Mouse (Mus musculus) stomach, embryonic 14.5 days (tissue): ENCODE measurements around the gene Plscr3. TPM values are rescaled to one million over a fixed set of nuclear protein-coding genes. Genes with fewer than 3 reads are reported as not detected.
"Not testable (repeated sequence)": the region's sequence is repeated elsewhere in the genome, so short reads cannot be mapped to it uniquely, and the experiment has no call there.

Experiments used
- ATAC-seq: fragments of 200-750 bp; cut with Nextera tagmentation; 2 replicates; pipeline ENCODE4 v1.8.0; 2017; ENCODE audit warnings: low read depth, moderate TSS enrichment; ENCODE audit not compliant: insufficient number of reproducible peaks, insufficient read depth, low FRiP score
- H3K27ac ChIP-seq: fragments of 300-500 bp; sonication (generic); 2 replicates; pipeline ENCODE4 v1.5.1; 2014; ENCODE audit warnings: mild to moderate bottlenecking, low read length, moderate library complexity, mixed read lengths
- H3K27me3 ChIP-seq: fragments of 300-500 bp; sonication (generic); 2 replicates; pipeline ENCODE4 v1.6.1; 2014; ENCODE audit warnings: low read length, control low read depth, mixed read lengths; ENCODE audit not compliant: control insufficient read depth, insufficient read depth
- H3K36me3 ChIP-seq: fragments of 300-500 bp; sonication (generic); 2 replicates; pipeline ENCODE4 v1.6.1; 2014; ENCODE audit warnings: mild to moderate bottlenecking, control low read depth, low read length, moderate library complexity, mixed read lengths; ENCODE audit not compliant: control insufficient read depth, insufficient read depth
- H3K4me1 ChIP-seq: fragments of 300-500 bp; sonication (generic); 2 replicates; pipeline ENCODE4 v1.6.1; 2014; ENCODE audit warnings: low read length, control low read depth, mixed read lengths; ENCODE audit not compliant: control insufficient read depth, insufficient read depth
- H3K4me2 ChIP-seq: fragments of 300-500 bp; sonication (generic); replicated peaks from 2 replicates; pipeline ENCODE4 v1.6.1; 2014; ENCODE audit warnings: low read depth, low read length, control low read depth
- H3K4me3 ChIP-seq: fragments of 300-500 bp; sonication (generic); 2 replicates; pipeline ENCODE4 v1.5.1; 2014; ENCODE audit warnings: low read depth, low read length, control low read depth
- H3K9ac ChIP-seq: fragments of 300-500 bp; sonication (generic); replicated peaks from 2 replicates; pipeline ENCODE4 v1.6.1; 2014; ENCODE audit warnings: low read depth, mild to moderate bottlenecking, control low read depth, low read length, moderate library complexity, mixed read lengths
- H3K9me3 ChIP-seq: fragments of 300-500 bp; sonication (generic); 2 replicates; pipeline ENCODE4 v1.6.1; 2016; ENCODE audit warnings: low read depth, low read length, control low read depth; ENCODE audit not compliant: control insufficient read depth
- WGBS: fragments of 180-500 bp; shearing (Covaris S2); extraction: QIAGEN DNeasy Blood & Tissue Kit; methylation state at CpG from one replicate; pipeline ENCODE4 v1.1.7; 2014; 5-methylcytosine and 5-hydroxymethylcytosine counted together
- polyA plus RNA-seq: library from polyadenylated mRNA; unstranded; fragments of >200 nt; fragmentation: Nextera tagmentation; extraction: Ambion mirVana; gene quantifications from 2 replicates; pipeline ENCODE4 v1.2.1, GENCODE M21; 2014

Gene Plscr3
- polyA plus RNA-seq, 1 experiment from 2014 or later, result 102 TPM

DNA sequence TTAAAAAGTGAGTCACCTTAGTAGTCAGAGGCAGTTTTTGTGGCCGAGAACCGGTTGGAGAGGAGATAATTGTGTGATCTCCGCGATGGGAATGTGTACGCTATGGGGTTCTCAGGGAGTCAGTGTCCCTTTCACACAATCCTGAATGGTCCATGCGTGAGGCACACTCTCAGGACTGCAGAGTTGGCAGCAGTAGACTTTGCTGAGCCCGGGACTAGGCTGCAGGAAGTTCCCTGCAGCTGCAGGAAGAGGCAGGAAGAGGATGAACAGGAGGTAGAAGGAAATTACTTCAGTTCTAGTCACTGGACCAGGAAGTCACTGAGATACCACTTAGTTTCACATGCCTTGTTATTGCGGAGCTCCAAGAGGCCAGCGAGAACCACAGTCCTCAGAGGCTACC is 3.0 kb downstream of the Plscr3 start:
- Histone ChIP-seq H3K27ac (no peak overlapping the region), H3K27me3 (no peaks in the 10 kb centered on the region), H3K4me3 (no peak overlapping the region), H3K9ac (no peak overlapping the region), H3K4me1 (peaks cover 18% of the 10 kb centered on the region), H3K4me2 (no peak overlapping the region), H3K9me3 (no peaks in the 10 kb centered on the region), H3K36me3 (peaks cover 28% of the 10 kb centered on the region; the same call in 1 of the 2 replicates)
- 89% methylated on average over 9 of the region's 9 CpGs for WGBS
- no peak for ATAC-seq

DNA sequence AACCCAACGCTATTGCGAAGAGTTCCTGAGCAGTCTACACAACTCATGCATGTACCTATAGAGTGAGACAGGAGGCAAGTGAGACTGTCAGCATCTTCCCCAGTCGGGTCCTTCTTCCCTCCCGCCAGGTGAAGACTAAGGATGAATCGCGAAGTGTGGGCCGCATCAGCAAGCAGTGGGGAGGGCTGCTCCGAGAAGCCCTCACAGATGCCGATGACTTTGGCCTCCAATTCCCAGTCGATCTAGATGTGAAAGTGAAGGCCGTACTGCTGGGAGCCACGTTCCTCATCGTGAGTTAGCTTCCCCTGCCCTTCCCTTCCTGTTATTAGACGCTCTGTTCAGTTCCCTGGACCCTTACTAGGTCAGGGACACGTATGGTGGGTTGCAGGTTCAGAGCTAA is 3.7 kb downstream of the Plscr3 start:
- Histone ChIP-seq H3K27me3 (no peaks in the 10 kb centered on the region), H3K4me1 (peaks cover 18% of the 10 kb centered on the region), H3K9me3 (no peaks in the 10 kb centered on the region), H3K36me3 (peaks cover 28% of the 10 kb centered on the region; the same call in 1 of the 2 replicates), H3K4me2 (no peak overlapping the region), H3K4me3 (no peak overlapping the region), H3K27ac (no peak overlapping the region), H3K9ac (no peak overlapping the region)
- WGBS, result 90% methylated on average over 15 of the region's 15 CpGs
- ATAC-seq, result no peak

DNA sequence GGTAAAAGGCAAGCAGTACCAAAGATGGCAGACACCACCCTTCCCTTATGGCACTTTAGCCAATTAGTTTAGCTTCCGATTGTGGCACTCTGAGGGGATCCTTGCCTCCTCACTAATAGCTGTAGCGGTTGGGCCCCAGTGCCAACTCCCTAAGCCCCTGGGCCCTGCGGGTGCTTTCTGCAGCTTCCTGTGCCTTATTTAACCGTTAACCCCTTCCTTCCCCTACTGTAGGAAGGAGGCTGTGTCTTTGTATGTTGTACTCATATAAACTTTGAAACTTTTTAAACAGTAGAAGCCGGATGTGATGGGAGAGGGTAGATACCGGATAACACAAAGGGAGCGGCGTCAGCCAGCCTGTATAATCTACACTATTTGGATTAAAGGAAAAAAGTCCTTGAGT is 4.6 kb downstream of the Plscr3 start:
- H3K27me3 ChIP-seq, result no peaks in the 10 kb centered on the region
- H3K4me3 ChIP-seq, result no peak overlapping the region
- no peak overlapping the region for H3K9ac ChIP-seq
- H3K4me2 ChIP-seq, result no peak overlapping the region
- 66% methylated on average over 8 of the region's 8 CpGs for WGBS
- peaks cover 28% of the 10 kb centered on the region; the same call in 1 of the 2 replicates for H3K36me3 ChIP-seq
- no peak for ATAC-seq
- H3K4me1 ChIP-seq, result peaks cover 11% of the 10 kb centered on the region
- no peak overlapping the region for H3K27ac ChIP-seq
- H3K9me3 ChIP-seq, result no peaks in the 10 kb centered on the region

DNA sequence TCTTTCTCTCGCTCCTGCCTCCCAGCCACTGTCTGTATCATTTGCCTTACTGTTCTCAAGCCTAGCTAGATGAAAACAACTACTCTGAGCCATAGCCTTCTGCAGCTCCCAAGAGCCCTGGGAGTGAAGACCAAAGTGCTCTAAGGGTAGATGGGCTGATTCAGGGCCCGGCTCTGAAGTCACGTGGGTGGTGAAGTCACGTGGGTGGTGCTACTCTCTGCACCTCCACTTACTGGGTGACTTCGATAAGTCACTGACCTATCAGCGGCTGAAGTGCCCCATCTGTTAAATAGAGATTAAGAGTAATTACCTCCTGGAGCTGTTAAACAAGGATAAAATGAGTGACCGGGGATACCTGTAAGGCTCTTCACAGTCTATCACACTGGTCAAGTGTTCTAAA is 7.8 kb downstream of the Plscr3 start:
- H3K27me3 ChIP-seq, result 0 out of 2 replicates have a peak, but pooled peaks cover 4% of the 10 kb centered on the region
- H3K9ac ChIP-seq, result no peak overlapping the region
- no peaks in the 10 kb centered on the region for H3K9me3 ChIP-seq
- H3K4me2 ChIP-seq, result no peak overlapping the region
- WGBS, result 60% methylated on average over 7 of the region's 7 CpGs
- peak; percentile 65; the same call in 1 of the 2 replicates for ATAC-seq
- H3K4me1 ChIP-seq, result no peaks in the 10 kb centered on the region
- H3K4me3 ChIP-seq, result no peak overlapping the region
- peaks cover 28% of the 10 kb centered on the region; the same call in 1 of the 2 replicates for H3K36me3 ChIP-seq
- H3K27ac ChIP-seq, result no peak overlapping the region

DNA sequence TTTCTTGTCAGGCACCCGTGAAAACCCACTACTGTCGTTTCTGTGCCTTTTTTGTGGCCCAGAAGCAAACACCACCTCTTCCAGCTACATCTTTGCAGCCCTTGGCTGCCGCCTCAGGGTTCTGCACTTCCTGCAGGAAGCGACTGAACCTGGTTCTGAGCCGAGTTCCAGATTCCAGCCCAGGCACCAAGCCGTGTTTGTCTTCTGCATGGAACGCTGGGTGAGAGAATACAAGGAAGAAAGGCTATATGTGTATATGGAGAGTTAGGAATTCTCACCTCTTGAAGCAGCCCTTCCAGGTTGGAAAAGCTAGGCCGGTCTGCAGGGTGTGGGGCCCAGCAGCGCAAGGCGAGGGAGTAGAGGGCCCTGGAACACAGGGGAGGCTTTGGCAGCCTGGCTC is 8.5 kb downstream of the Plscr3 start:
- Histone ChIP-seq H3K36me3 (peaks cover 22% of the 10 kb centered on the region; the same call in 1 of the 2 replicates), H3K4me3 (no peak overlapping the region), H3K27me3 (0 out of 2 replicates have a peak, but pooled peaks cover 4% of the 10 kb centered on the region), H3K9me3 (no peaks in the 10 kb centered on the region), H3K4me2 (no peak overlapping the region), H3K9ac (no peak overlapping the region), H3K4me1 (no peaks in the 10 kb centered on the region), H3K27ac (no peak overlapping the region)
- no peak for ATAC-seq
- WGBS, result 78% methylated on average over 10 of the region's 10 CpGs

DNA sequence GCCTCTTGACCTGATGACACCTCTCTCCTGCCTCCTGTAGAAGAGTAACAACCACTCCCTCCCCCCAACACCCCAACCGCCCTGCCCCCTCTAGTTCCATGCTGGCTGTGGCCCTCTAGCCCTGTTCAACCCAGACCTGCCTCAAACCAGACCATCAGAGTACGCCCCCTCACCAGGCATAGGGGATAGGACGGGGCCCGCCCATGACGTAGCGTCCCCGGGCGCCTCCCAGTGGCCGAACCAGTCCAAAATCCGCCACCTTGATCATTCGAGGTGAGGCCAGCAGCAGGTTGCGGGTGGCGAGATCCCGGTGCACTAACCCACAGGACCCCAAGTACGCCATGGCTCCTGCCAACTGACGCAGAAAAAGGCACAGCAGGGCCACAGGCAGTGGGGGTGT is 9.2 kb downstream of the Plscr3 start:
- WGBS, result 35% methylated on average over 16 of the region's 16 CpGs
- no peaks in the 10 kb centered on the region for H3K4me1 ChIP-seq
- peaks cover 15% of the 10 kb centered on the region; the same call in 1 of the 2 replicates for H3K36me3 ChIP-seq
- no peak overlapping the region for H3K4me2 ChIP-seq
- no peak overlapping the region for H3K9ac ChIP-seq
- no peak overlapping the region for H3K4me3 ChIP-seq
- H3K27me3 ChIP-seq, result 0 out of 2 replicates have a peak, but pooled peaks cover 4% of the 10 kb centered on the region
- H3K27ac ChIP-seq, result no peak overlapping the region
- no peaks in the 10 kb centered on the region for H3K9me3 ChIP-seq
- ATAC-seq, result no peak

DNA sequence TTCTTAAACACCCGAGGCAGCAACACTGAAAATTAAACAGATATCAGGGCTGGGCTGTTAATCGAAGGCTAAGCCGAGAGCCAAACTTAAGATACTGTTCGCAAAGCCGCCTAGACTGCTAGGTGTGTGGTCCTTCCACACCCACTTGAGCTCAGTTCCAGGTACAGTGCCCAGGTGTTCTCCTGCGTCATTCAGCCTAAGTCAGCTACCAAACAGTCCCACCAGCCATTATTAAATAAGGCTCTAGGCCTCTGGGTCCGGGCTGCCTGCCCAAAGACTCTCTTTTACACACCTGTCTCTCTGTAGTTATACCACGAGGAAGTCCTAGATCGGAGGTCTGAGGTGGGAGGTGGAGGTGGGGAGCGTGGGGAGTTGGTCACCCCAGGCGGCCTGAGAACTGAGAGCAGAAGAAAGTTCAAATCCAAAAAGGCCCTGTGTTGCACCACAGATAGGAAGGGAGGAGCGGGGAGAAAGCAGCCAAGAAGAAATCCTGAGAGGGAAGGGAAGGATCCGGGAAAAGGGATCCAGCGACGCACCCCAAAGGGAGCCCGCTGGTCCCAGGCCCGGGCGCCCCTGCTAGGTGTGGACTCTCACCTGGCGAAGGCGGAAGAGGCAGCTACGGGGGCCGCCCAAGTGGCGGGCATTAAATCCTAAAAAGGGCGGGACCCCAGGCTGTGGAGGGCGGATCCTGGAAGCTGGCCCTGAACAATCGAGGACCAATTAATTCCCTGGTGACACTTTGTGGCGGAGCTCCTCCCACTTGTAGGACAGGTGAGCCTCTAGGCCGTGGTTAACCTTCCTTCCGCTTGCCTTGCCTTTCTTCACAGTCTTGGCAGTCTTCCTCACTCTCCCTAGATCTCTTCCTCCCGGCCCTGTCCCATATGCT is 12.2 kb downstream of the Plscr3 start, which contains the start of gene Tnk1:
Gene Tnk1 (minus strand): TSS at position 618 of the 886 bp plus-strand sequence.
- H3K9ac ChIP-seq, result peak within 1 kb of the TSS; percentile 28; the same call in 1 of the 2 replicates
- H3K27ac ChIP-seq, result peak within 1 kb of the TSS; percentile 63; the same call in 1 of the 2 replicates
- H3K4me2 ChIP-seq, result peak within 1 kb of the TSS; percentile 35
- ATAC-seq, result peak; percentile 83
- H3K9me3 ChIP-seq, result no peaks in the 10 kb centered on the region
- 16% methylated on average over 30 of the region's 30 CpGs for WGBS
- no peaks in the 10 kb centered on the region for H3K4me1 ChIP-seq
- H3K27me3 ChIP-seq, result 0 out of 2 replicates have a peak, but pooled peaks cover 4% of the 10 kb centered on the region
- H3K36me3 ChIP-seq, result no peaks in the 10 kb centered on the region
- peak within 1 kb of the TSS; percentile 27 for H3K4me3 ChIP-seq

DNA sequence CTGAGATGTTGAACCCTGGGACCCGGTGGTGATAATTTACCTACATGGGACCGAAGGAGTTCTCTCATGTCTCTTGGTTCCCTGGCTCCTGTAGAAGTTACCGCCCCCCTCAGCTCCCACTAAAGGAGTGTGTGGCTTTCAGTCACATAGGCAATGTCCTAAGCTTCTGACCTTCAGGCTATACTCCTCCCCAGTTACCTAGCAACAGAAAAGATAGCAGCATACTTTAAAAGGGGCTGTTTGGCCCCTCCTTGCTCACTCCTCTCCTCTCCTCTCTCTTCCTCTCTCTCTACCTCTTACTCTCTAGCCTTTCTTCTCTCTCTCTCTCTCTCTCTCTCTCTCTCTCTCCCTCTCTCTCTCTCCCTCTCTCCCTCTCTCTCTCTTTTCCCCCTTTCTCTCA is 17.6 kb downstream of the Plscr3 start:
- H3K4me2 ChIP-seq, H3K9me3 ChIP-seq, H3K4me1 ChIP-seq, H3K27me3 ChIP-seq, H3K4me3 ChIP-seq, H3K27ac ChIP-seq, H3K9ac ChIP-seq, ATAC-seq, H3K36me3 ChIP-seq: not testable (repeated sequence)
- 66% methylated on average over 3 of the region's 3 CpGs for WGBS
